Mouse (Mus musculus) monocyte, adult 5-6 weeks (primary cell): Measurements from ENCODE around the gene Olfr270. TPM values are rescaled to one million over a fixed set of nuclear protein-coding genes. Genes with fewer than 3 reads are reported as not detected.

Experiments
- total RNA-seq: library from RNA; stranded (forward); fragments of 200-1000, 200-491, 200-594 nt; gene quantifications from 3 replicates; pipeline ENCODE4 v1.2.3, GENCODE M21; 2017

Gene Olfr270
- total RNA-seq, 1 experiment from 2014 or later, result not detected

Other genes with a start within 250 kb of the Olfr270 start
- not detected in 3 replicates for gene Olfr275, start 149.9 kb upstream of the Olfr270 start, total RNA-seq
- gene Olfr273, start 105.3 kb upstream of the Olfr270 start, total RNA-seq, result not detected in 3 replicates
- gene Olfr272, start 45.4 kb upstream of the Olfr270 start, total RNA-seq, result not detected in 3 replicates
- not detected in 3 replicates for gene Nipsnap3a, start 24.7 kb downstream of the Olfr270 start, total RNA-seq
- 39.4 to 60.4 TPM (median 56.4 TPM) in 3 replicates for gene Nipsnap3b, start 47.3 kb downstream of the Olfr270 start, total RNA-seq
- 21.5 to 30.2 TPM (median 25.1 TPM) in 3 replicates for gene Abca1, start 195.3 kb downstream of the Olfr270 start, total RNA-seq